Mouse (Mus musculus) CH12.LX (cell line): ENCODE measurements around the gene Gm20388. TPM values are rescaled to one million over a fixed set of nuclear protein-coding genes. Genes with fewer than 3 reads are reported as not detected.

Source experiments
- DNase-seq: peaks from one replicate; pipeline ENCODE4 v3.0.0-alpha.2; 2013; ENCODE audit errors: extremely low read depth
- H3K27ac ChIP-seq: 2 replicates; pipeline ENCODE4 v1.5.1; 2012; ENCODE audit warnings: low read depth, mild to moderate bottlenecking, control low read depth, moderate library complexity; ENCODE audit not compliant: insufficient read depth
- H3K27me3 ChIP-seq: replicated peaks from 2 replicates; pipeline ENCODE3; 2012; ENCODE audit warnings: inconsistent platforms
- H3K36me3 ChIP-seq, 2 experiments: replicated peaks in 1 of 2; 2 replicates each; pipeline versions ENCODE3 to v1.6.1; 2012; ENCODE audit warnings: inconsistent platforms in 1 of 2, low read length in 1 of 2, mild to moderate bottlenecking in 1 of 2, mixed read lengths in 1 of 2, moderate library complexity in 1 of 2; ENCODE audit not compliant: control insufficient read depth in 1 of 2, insufficient read depth in 1 of 2
- H3K4me1 ChIP-seq, 2 experiments: 2 replicates each; pipeline ENCODE4 v1.6.1; 2012; ENCODE audit warnings: inconsistent platforms in 1 of 2, moderate library complexity in 1 of 2; ENCODE audit not compliant: insufficient read depth in 2 of 2, control insufficient read depth in 1 of 2
- H3K4me2 ChIP-seq: 2 replicates; pipeline ENCODE4 v1.6.1; 2012; ENCODE audit warnings: low read depth, mild to moderate bottlenecking, control low read depth; ENCODE audit not compliant: poor library complexity, insufficient read depth, severe bottlenecking
- H3K4me3 ChIP-seq, 3 experiments: fragments of 150-350 bp in 1 of 3; sonication (generic) in 1 of 3; replicated peaks in 1 of 3; 2 replicates each; pipeline versions ENCODE3 to v1.5.1; 2011 to 2012; ENCODE audit warnings: low read depth in 2 of 3, low read length in 2 of 3, mild to moderate bottlenecking in 2 of 3, moderate library complexity in 2 of 3, control low read depth in 1 of 3, improper control_type of control experiment in 1 of 3, inconsistent platforms in 1 of 3, mixed read lengths in 1 of 3; ENCODE audit not compliant: poor library complexity in 1 of 3
- H3K79me2 ChIP-seq: replicated peaks from 2 replicates; pipeline ENCODE4 v1.6.1; 2012; ENCODE audit warnings: mild to moderate bottlenecking, moderate library complexity; ENCODE audit not compliant: control insufficient read depth, poor library complexity, insufficient read depth, severe bottlenecking; ENCODE audit errors: extremely low read depth
- H3K9ac ChIP-seq: 2 replicates; pipeline ENCODE4 v1.6.1; 2012; ENCODE audit warnings: low read depth, mild to moderate bottlenecking, control low read depth, moderate library complexity; ENCODE audit not compliant: insufficient read depth
- H3K9me3 ChIP-seq: replicated peaks from 2 replicates; pipeline ENCODE3; 2012; ENCODE audit warnings: low read length, inconsistent platforms, mixed read lengths
- BHLHE40 ChIP-seq: IDR thresholded peaks from 2 replicates; pipeline ENCODE4 v1.6.1; 2011; ENCODE audit warnings: mild to moderate bottlenecking, low read depth, low read length, improper control_type of control experiment
- CHD2 ChIP-seq: IDR thresholded peaks from 2 replicates; pipeline ENCODE4 v1.6.1; 2011; ENCODE audit warnings: low read length, improper control_type of control experiment
- E2F4 ChIP-seq: IDR thresholded peaks from 2 replicates; pipeline ENCODE4 v1.6.1; 2011; ENCODE audit warnings: low read depth, low read length, improper control_type of control experiment; ENCODE audit not compliant: insufficient replicate concordance
- IRF4 ChIP-seq: IDR thresholded peaks from 2 replicates; pipeline ENCODE4 v1.6.1; 2014; ENCODE audit warnings: low read depth, mild to moderate bottlenecking, inconsistent platforms, low read length, improper control_type of control experiment
- KAT2A ChIP-seq: IDR thresholded peaks from 2 replicates; pipeline ENCODE4 v1.6.1; 2012; ENCODE audit warnings: low read length, improper control_type of control experiment, inconsistent platforms; ENCODE audit not compliant: insufficient replicate concordance
- MAFK ChIP-seq: IDR thresholded peaks from 2 replicates; pipeline ENCODE4 v1.6.1; 2011; ENCODE audit warnings: low read length, improper control_type of control experiment; ENCODE audit not compliant: insufficient replicate concordance
- MEF2A ChIP-seq: IDR thresholded peaks from 2 replicates; pipeline ENCODE4 v1.6.1; 2014; ENCODE audit warnings: low read depth, mild to moderate bottlenecking, inconsistent platforms, low read length, improper control_type of control experiment, borderline replicate concordance
- MXI1 ChIP-seq: IDR thresholded peaks from 2 replicates; pipeline ENCODE4 v1.6.1; 2011; ENCODE audit warnings: mild to moderate bottlenecking, low read depth, low read length, improper control_type of control experiment
- MYC ChIP-seq: IDR thresholded peaks from 2 replicates; pipeline ENCODE4 v1.6.1; 2011; ENCODE audit warnings: low read depth, mild to moderate bottlenecking, improper control_type of control experiment, low read length
- NRF1 ChIP-seq: IDR thresholded peaks from 2 replicates; pipeline ENCODE4 v1.6.1; 2014; ENCODE audit warnings: low read depth, mild to moderate bottlenecking, inconsistent platforms, low read length, improper control_type of control experiment, moderate library complexity
- PAX5 ChIP-seq: IDR thresholded peaks from 2 replicates; pipeline ENCODE4 v1.6.1; 2012; ENCODE audit warnings: low read length, inconsistent platforms, mixed read lengths
- POLR2AphosphoS2 ChIP-seq: IDR thresholded peaks from 2 replicates; pipeline ENCODE4 v1.6.1; 2011; ENCODE audit warnings: low read depth, low read length, improper control_type of control experiment
- RAD21 ChIP-seq: IDR thresholded peaks from 2 replicates; pipeline ENCODE4 v1.6.1; 2011; ENCODE audit warnings: low read depth, mild to moderate bottlenecking, low read length, improper control_type of control experiment, moderate library complexity
- TBP ChIP-seq: conservative IDR thresholded peaks from 2 replicates; pipeline ENCODE4 v1.6.1; 2011; ENCODE audit warnings: low read depth, low read length, improper control_type of control experiment
- TCF12 ChIP-seq: IDR thresholded peaks from 2 replicates; pipeline ENCODE4 v1.6.1; 2014; ENCODE audit warnings: low read depth, mild to moderate bottlenecking, inconsistent platforms, low read length, improper control_type of control experiment
- USF1 ChIP-seq: IDR thresholded peaks from 2 replicates; pipeline ENCODE4 v1.6.1; 2014; ENCODE audit warnings: low read depth, mild to moderate bottlenecking, inconsistent platforms, low read length, improper control_type of control experiment
- ZC3H11A ChIP-seq: IDR thresholded peaks from 2 replicates; pipeline ENCODE4 v1.6.1; 2012; ENCODE audit warnings: low read depth, mild to moderate bottlenecking, inconsistent platforms, low read length, improper control_type of control experiment
- ZNF384 ChIP-seq: IDR thresholded peaks from 2 replicates; pipeline ENCODE4 v1.6.1; 2012; ENCODE audit warnings: low read depth, low read length, improper control_type of control experiment, inconsistent platforms
- dilution Hi-C: fragments of 300-500 bp; cut with MboI; formaldehyde crosslinking; loops from 2 replicates; pipeline ENCODE4 v1.14.3; 2020; ENCODE audit warnings: low sequenced_read_pairs; ENCODE audit not compliant: extremely low pct_unique_long_range_greater_than_20kb, extremely low pct_ligation_motif_present
- in situ Hi-C: fragments of 300-500 bp; cut with MboI; formaldehyde crosslinking; loops from 3 replicates; pipeline ENCODE4 v1.14.3; 2019; ENCODE audit warnings: low sequenced_read_pairs, low pct_ligation_motif_present, low pct_unique_long_range_greater_than_20kb, mixed read lengths
- polyA plus RNA-seq: library from polyadenylated mRNA; unstranded; fragments of >175 nt; gene quantifications from 2 replicates; pipeline ENCODE4 v1.2.1, GENCODE M21; 2012; ENCODE audit warnings: low read depth; ENCODE audit not compliant: insufficient read length
- total RNA-seq, 2 experiments: library from RNA; depleted of rRNA; stranded (reverse); fragments of 300-350 nt in 1 of 2; fragments of >200 nt in 1 of 2; gene quantifications; 2 replicates each; pipeline ENCODE4 v1.2.3; 2012 to 2014

Gene Gm20388
- total and polyA plus RNA-seq, 3 experiments, result 14.8 to 26.3 (median 22.2) TPM

DNA sequence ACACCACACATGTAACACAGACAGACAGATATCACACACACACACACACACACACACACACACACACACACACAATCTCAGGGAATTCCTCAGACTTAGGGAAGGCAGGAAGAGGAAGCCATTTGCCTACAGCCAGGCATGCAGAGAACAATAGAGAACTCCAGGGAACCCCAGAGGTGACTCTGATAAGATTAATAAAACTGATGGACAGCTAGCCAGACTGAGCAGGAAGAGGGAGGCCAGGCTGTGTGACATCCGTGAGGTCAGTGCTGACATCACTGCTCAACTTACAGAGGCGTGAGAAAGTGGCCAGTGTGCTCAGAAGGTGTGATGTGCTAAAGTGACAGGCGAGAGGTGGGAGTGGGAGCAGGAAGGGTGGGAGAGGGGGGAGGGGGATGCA lies 1290.3 kb downstream of the Gm20388 start:
- no peaks in the 10 kb centered on the region for H3K9me3 ChIP-seq
- DNase-seq, result no peak
- no peak overlapping the region for H3K27ac ChIP-seq
- H3K79me2 ChIP-seq, result no peaks in the 10 kb centered on the region
- no peak overlapping the region for H3K4me3 ChIP-seq
- H3K4me1 ChIP-seq, result no peaks in the 10 kb centered on the region
- peaks cover 95% of the 10 kb centered on the region for H3K27me3 ChIP-seq
- in situ Hi-C loops, result no loop called here
- H3K9ac ChIP-seq, result no peak overlapping the region
- H3K36me3 ChIP-seq, result no peaks in the 10 kb centered on the region
- TF ChIP-seq PAX5, result no peak
- TF ChIP-seq KAT2A, result no peak
- TF ChIP-seq MEF2A, result no peak
- no peak for TF ChIP-seq TBP
- no peak for TF ChIP-seq IRF4
- dilution Hi-C loops, result no loop called here
- no peak overlapping the region for H3K4me2 ChIP-seq

GRCm38 (mm10) chr8:121201651-121202050 lies 1291.0 kb downstream of the Gm20388 start:
- Histone ChIP-seq H3K27ac (no peak overlapping the region), H3K4me3 (no peak overlapping the region), H3K27me3 (peaks cover 90% of the 10 kb centered on the region), H3K9me3 (no peaks in the 10 kb centered on the region), H3K4me1 (no peaks in the 10 kb centered on the region), H3K9ac (no peak overlapping the region), H3K36me3 (no peaks in the 10 kb centered on the region), H3K4me2 (no peak overlapping the region), H3K79me2 (no peaks in the 10 kb centered on the region)
- in situ Hi-C loops, result no loop called here
- DNase-seq, result no peak
- TF ChIP-seq RAD21 (no peak), E2F4 (no peak), ZNF384 (no peak), MXI1 (no peak), POLR2AphosphoS2 (no peak), MYC (no peak), CHD2 (no peak), USF1 (no peak), MAFK (no peak), TCF12 (no peak), BHLHE40 (no peak), ZC3H11A (no peak), KAT2A (no peak), PAX5 (no peak), NRF1 (no peak)
- dilution Hi-C loops, result no loop called here
